Mouse (Mus musculus) kidney, postnatal 0 days (tissue): ENCODE results near the gene Tcte3. TPM values are rescaled to one million over a fixed set of nuclear protein-coding genes. Genes with fewer than 3 reads are reported as not detected.

ENCODE experiments used
- ATAC-seq: fragments of 200-750 bp; cut with Nextera tagmentation; replicated peaks from 2 replicates; pipeline ENCODE4 v1.8.0; 2017; ENCODE audit warnings: low read depth, moderate number of reproducible peaks, moderate TSS enrichment, moderate library complexity; ENCODE audit not compliant: low FRiP score
- DNase-seq: peaks from one replicate; pipeline ENCODE4 v3.0.0-alpha.2; 2016; ENCODE audit warnings: low spot score
- H3K27ac ChIP-seq: fragments of 300-500 bp; sonication (generic); 2 replicates; pipeline ENCODE4 v1.5.1; 2014; ENCODE audit warnings: mild to moderate bottlenecking
- H3K27me3 ChIP-seq: fragments of 300-500 bp; sonication (generic); 2 replicates; pipeline ENCODE4 v1.6.1; 2014; ENCODE audit warnings: low read length, mixed read lengths; ENCODE audit not compliant: insufficient read depth
- H3K36me3 ChIP-seq: fragments of 300-500 bp; sonication (generic); 2 replicates; pipeline ENCODE4 v1.6.1; 2014; ENCODE audit warnings: low read length, mixed read lengths; ENCODE audit not compliant: insufficient read depth
- H3K4me1 ChIP-seq: fragments of 300-500 bp; sonication (generic); replicated peaks from 2 replicates; pipeline ENCODE4 v1.6.1; 2014; ENCODE audit warnings: antibody characterized with exemption, low read length, mixed read lengths; ENCODE audit not compliant: insufficient read depth
- H3K4me2 ChIP-seq: fragments of 300-500 bp; sonication (generic); 2 replicates; pipeline ENCODE4 v1.6.1; 2014; ENCODE audit warnings: mild to moderate bottlenecking, low read length, moderate library complexity, mixed read lengths
- H3K4me3 ChIP-seq: fragments of 300-500 bp; sonication (generic); replicated peaks from 2 replicates; pipeline ENCODE4 v1.5.1; 2014; ENCODE audit warnings: low read depth, low read length
- H3K9ac ChIP-seq: fragments of 300-500 bp; sonication (generic); 2 replicates; pipeline ENCODE4 v1.6.1; 2014; ENCODE audit warnings: low read depth, low read length
- H3K9me3 ChIP-seq: fragments of 300-500 bp; sonication (generic); replicated peaks from 2 replicates; pipeline ENCODE4 v1.6.1; 2016; ENCODE audit warnings: low read length, inconsistent platforms, mixed read lengths
- CTCF ChIP-seq: IDR thresholded peaks from 2 replicates; pipeline ENCODE4 v1.5.1; 2016; ENCODE audit warnings: antibody characterized with exemption, low read depth, mild to moderate bottlenecking, moderate library complexity
- WGBS: fragments of 180-500 bp; shearing (Covaris S2); extraction: QIAGEN DNeasy Blood & Tissue Kit; methylation state at CpG from one replicate; pipeline ENCODE4 v1.1.7; 2014; 5-methylcytosine and 5-hydroxymethylcytosine counted together
- polyA plus RNA-seq: library from polyadenylated mRNA; unstranded; fragments of >200 nt; fragmentation: Nextera tagmentation; extraction: Ambion mirVana; gene quantifications from 2 replicates; pipeline ENCODE4 v1.2.1, GENCODE M21; 2015

Tcte3 gene
- polyA plus RNA-seq, 1 experiment from 2014 or later: not detected

DNA sequence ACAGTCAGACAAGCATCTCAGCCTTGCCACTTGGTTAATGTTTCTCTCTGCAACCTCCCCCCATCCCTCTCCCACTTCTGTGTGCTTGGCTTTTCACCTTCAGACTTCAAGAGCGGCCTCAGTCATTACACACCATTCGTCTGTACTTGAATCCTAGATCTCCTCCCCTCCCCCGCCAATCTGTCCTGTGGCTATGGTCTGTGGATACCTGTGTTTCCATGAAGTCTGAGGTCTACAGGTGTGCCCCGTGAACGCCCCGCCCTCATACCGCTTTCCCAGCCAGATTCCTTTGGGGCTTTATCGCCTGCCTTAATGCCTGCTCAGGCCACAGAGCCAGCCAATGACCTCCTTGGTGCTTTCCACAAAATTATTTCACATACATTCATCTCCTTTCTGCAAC is 33.7 kb upstream of the Tcte3 start:
- no peak for TF ChIP-seq CTCF
- no peak overlapping the region for H3K9ac ChIP-seq
- no peak overlapping the region for H3K4me2 ChIP-seq
- no peak for DNase-seq
- H3K36me3 ChIP-seq: no peaks in the 10 kb centered on the region
- H3K27me3 ChIP-seq: no peaks in the 10 kb centered on the region
- no peak overlapping the region for H3K4me3 ChIP-seq
- 64% methylated on average over 8 of the region's 8 CpGs for WGBS
- H3K9me3 ChIP-seq: no peaks in the 10 kb centered on the region
- no peaks in the 10 kb centered on the region for H3K4me1 ChIP-seq
- peak; percentile 71 for ATAC-seq
- no peak overlapping the region for H3K27ac ChIP-seq

DNA sequence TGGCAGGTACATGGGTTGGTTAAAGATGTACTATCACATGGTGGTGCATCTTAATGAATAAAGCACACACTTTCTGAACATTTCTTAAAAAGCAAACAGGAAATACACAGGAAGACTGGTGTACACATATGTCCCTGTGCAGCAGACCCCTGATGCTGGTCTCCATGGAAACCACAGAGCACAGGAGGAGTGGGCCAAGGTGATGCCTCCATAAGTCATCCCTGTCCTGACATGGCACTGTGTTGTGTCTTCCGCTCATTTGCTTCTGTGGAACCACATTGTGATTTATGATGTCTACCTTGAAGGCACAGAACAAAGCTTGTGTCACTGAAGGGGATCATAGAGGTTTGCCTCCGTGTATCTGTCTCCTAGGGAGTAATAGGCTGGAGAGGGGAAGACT is 30.9 kb upstream of the Tcte3 start:
- 60% methylated on average over 2 of the region's 2 CpGs for WGBS
- Histone ChIP-seq H3K9me3 (no peaks in the 10 kb centered on the region), H3K4me3 (no peak overlapping the region), H3K36me3 (no peaks in the 10 kb centered on the region), H3K27ac (no peak overlapping the region), H3K4me1 (no peaks in the 10 kb centered on the region), H3K27me3 (no peaks in the 10 kb centered on the region), H3K4me2 (no peak overlapping the region), H3K9ac (no peak overlapping the region)
- TF ChIP-seq CTCF: no peak
- DNase-seq: no peak
- no peak for ATAC-seq

DNA sequence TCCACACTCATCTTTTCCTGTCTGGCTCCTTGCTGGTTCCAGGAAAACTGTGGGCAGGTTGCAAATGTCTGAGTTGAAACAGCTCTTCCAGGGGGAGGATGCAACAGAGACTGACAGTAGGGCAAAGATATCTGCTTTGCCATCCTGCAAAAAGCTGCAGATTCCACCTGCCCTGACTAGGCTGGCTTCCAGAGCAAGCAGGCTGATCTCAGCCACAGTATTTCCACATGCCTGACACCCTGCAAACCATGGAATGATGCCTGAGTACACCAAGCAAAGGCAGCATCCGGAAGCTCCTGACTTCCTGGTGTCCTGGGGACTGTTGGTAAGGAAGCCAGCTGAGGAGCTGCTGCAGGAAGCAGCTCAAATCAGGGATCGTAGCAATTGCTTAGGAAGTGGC is 27.8 kb upstream of the Tcte3 start:
- Histone ChIP-seq H3K4me1 (no peaks in the 10 kb centered on the region), H3K27me3 (no peaks in the 10 kb centered on the region), H3K4me2 (no peak overlapping the region), H3K4me3 (no peak overlapping the region), H3K36me3 (no peaks in the 10 kb centered on the region), H3K27ac (no peak overlapping the region), H3K9ac (no peak overlapping the region), H3K9me3 (no peaks in the 10 kb centered on the region)
- DNase-seq (peak; percentile 28), ATAC-seq (no peak)
- TF ChIP-seq CTCF: no peak
- 57% methylated on average over 2 of the region's 2 CpGs for WGBS

DNA sequence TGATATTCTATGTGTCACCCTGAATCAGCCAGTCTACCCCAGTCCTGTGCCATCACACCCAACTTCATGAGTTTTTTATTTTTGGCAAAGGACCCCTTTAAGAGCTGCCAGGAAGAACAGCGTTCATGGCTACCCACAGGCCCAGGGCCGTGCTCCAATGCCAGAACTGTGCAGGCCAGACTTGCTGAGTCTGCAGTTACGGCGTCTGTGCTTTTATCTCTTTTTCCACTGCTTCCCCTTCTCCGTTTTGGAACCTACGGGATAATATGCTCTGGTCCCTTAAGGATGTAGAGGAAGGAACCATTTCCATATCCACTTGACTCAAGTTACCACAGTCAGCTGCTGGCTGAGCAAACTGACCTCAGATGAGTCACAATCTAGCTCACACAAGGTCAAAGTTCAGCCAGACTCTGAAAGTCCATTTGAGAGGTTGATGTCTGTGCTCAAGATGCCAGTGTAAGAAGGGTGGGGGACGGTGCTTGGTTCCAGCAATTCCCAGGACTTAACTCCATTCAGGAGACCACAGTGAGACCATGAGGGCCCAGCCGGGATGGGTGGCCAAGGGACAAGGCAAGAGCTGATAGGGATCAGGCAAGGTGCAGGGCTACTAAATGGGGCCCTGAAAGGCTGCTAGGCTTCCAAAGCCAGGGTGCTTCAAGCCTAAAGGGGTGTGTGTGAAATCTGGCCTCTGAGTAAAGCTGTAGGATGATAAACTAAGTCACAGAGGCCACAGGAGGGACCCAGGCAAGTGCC is 26.9 kb upstream of the Tcte3 start:
- WGBS: 46% methylated on average over 8 of the region's 8 CpGs
- Histone ChIP-seq H3K4me2 (no peak overlapping the region), H3K9me3 (no peaks in the 10 kb centered on the region), H3K27ac (no peak overlapping the region), H3K9ac (no peak overlapping the region), H3K4me3 (no peak overlapping the region), H3K36me3 (no peaks in the 10 kb centered on the region; the same call in 1 of the 2 replicates), H3K4me1 (no peaks in the 10 kb centered on the region), H3K27me3 (no peaks in the 10 kb centered on the region)
- peak; percentile 15; the same call in 1 of the 2 replicates for ATAC-seq
- DNase-seq: peak; percentile 28
- no peak for TF ChIP-seq CTCF

DNA sequence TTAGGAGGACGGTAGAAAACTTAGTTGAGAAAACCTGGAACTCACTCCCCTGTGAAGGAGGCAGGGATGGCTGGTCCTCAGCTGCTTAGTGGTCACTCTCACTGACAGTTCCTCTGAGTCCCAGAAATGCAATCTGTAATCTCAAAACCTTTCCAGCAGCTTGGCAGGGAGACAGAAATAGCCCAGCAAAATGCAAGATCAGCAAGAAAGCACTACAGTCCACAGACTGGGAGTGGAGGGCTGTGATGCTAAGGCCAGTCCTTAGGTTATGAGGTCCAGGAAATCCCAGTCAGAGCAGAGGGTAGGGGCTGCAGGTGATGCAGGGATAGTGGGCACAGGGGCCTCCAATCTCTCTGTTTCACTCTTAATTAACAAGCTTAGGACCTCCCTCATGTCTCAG is 25.6 kb upstream of the Tcte3 start:
- WGBS: 55% methylated on average over 1 of the region's 1 CpGs
- Histone ChIP-seq H3K4me2 (no peak overlapping the region), H3K4me3 (no peak overlapping the region), H3K36me3 (peaks cover 4% of the 10 kb centered on the region; the same call in 1 of the 2 replicates), H3K9ac (no peak overlapping the region), H3K27ac (no peak overlapping the region), H3K4me1 (no peaks in the 10 kb centered on the region), H3K27me3 (no peaks in the 10 kb centered on the region), H3K9me3 (no peaks in the 10 kb centered on the region)
- no peak for ATAC-seq
- TF ChIP-seq CTCF: no peak
- no peak for DNase-seq

DNA sequence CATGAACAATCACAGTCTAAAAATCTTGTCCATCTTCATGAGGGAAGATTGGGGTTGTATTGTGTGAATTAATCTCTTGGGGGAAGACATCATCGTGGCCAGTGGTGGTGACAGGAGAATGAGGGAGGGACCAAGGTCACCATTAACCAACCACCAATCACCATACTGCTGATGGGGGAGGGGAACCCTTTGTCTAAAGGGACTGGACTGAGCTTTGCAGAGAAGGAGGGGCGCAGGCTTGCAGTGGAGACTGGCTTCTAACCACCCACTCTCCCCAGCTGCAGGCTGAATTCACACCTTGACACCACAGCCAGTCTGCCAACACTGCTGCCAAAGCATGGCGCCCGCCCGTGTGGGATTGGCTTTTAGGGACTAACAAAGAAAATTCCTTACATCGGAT is 24.8 kb upstream of the Tcte3 start:
- WGBS: 32% methylated on average over 6 of the region's 6 CpGs
- peak; percentile 42 for DNase-seq
- H3K4me2 ChIP-seq: peak overlapping the region; percentile 25
- no peak overlapping the region for H3K27ac ChIP-seq
- no peaks in the 10 kb centered on the region for H3K27me3 ChIP-seq
- no peak overlapping the region for H3K4me3 ChIP-seq
- H3K9ac ChIP-seq: no peak overlapping the region
- no peaks in the 10 kb centered on the region for H3K4me1 ChIP-seq
- H3K9me3 ChIP-seq: no peaks in the 10 kb centered on the region
- peaks cover 6% of the 10 kb centered on the region; the same call in 1 of the 2 replicates for H3K36me3 ChIP-seq
- TF ChIP-seq CTCF: no peak
- peak; percentile 42 for ATAC-seq
